Mouse (Mus musculus) forebrain, embryonic 15.5 days (tissue): ENCODE data around the gene Tbc1d16. TPM values are rescaled to one million over a fixed set of nuclear protein-coding genes. Genes with fewer than 3 reads are reported as not detected.

Source experiments
- ATAC-seq: fragments of 200-750 bp; cut with Nextera tagmentation; replicated peaks from 2 replicates; pipeline ENCODE4 v1.8.0; 2017; ENCODE audit warnings: mild to moderate bottlenecking, moderate TSS enrichment, moderate library complexity
- H3K27ac ChIP-seq: fragments of 300-500 bp; sonication (generic); replicated peaks from 2 replicates; pipeline ENCODE4 v1.5.1; 2015; ENCODE audit warnings: mild to moderate bottlenecking, inconsistent platforms
- H3K27me3 ChIP-seq: fragments of 300-500 bp; sonication (generic); 2 replicates; pipeline ENCODE4 v1.6.1; 2015; ENCODE audit warnings: inconsistent platforms
- H3K36me3 ChIP-seq: fragments of 300-500 bp; sonication (generic); 2 replicates; pipeline ENCODE4 v1.6.1; 2015; ENCODE audit warnings: mild to moderate bottlenecking, inconsistent platforms
- H3K4me1 ChIP-seq: fragments of 300-500 bp; sonication (generic); 2 replicates; pipeline ENCODE4 v1.6.1; 2015; ENCODE audit warnings: inconsistent platforms
- H3K4me2 ChIP-seq: fragments of 300-500 bp; sonication (generic); replicated peaks from 2 replicates; pipeline ENCODE4 v1.6.1; 2015; ENCODE audit warnings: mild to moderate bottlenecking, inconsistent platforms
- H3K4me3 ChIP-seq: fragments of 300-500 bp; sonication (generic); 2 replicates; pipeline ENCODE4 v1.5.1; 2015; ENCODE audit warnings: mild to moderate bottlenecking, inconsistent platforms
- H3K9ac ChIP-seq: fragments of 300-500 bp; sonication (generic); replicated peaks from 2 replicates; pipeline ENCODE4 v1.6.1; 2015; ENCODE audit warnings: mild to moderate bottlenecking, inconsistent platforms
- H3K9me3 ChIP-seq: fragments of 300-500 bp; sonication (generic); 2 replicates; pipeline ENCODE4 v1.6.1; 2016; ENCODE audit warnings: inconsistent platforms
- WGBS: fragments of 180-500 bp; shearing (Covaris S2); methylation state at CpG from one replicate; pipeline ENCODE4 v1.1.7; 2015; ENCODE audit warnings: mixed read lengths; 5-methylcytosine and 5-hydroxymethylcytosine counted together
- polyA plus RNA-seq: library from polyadenylated mRNA; unstranded; fragments of >200 nt; fragmentation: Nextera tagmentation; extraction: Ambion mirVana; gene quantifications from 2 replicates; pipeline ENCODE4 v1.2.1, GENCODE M21; 2015

Tbc1d16 gene
- polyA plus RNA-seq, 1 experiment from 2014 or later: 54.6 TPM

DNA sequence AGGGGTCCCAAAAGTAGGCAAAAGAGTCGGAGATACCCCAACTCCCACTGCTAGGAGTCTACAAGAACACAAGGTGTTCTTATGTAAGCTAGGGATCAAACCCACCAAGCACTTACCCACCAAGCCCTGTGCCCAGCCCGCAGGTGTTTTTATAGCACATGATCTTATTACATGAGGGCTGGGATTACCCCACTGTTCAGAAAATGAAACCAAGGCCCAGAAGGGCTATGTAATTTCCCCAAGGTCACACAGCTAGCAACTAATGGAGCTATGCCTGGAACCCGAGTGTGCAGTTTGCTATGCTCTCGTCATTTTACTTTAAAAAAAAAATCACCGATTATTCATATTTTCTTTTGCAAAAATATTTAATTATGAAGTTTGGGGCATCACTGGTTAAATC, 68.2 kb downstream of the Tbc1d16 start:
- H3K4me2 ChIP-seq: no peak overlapping the region
- H3K4me1 ChIP-seq: peaks cover 54% of the 10 kb centered on the region
- no peak overlapping the region for H3K4me3 ChIP-seq
- H3K27ac ChIP-seq: no peak overlapping the region
- H3K36me3 ChIP-seq: no peaks in the 10 kb centered on the region
- H3K9me3 ChIP-seq: no peaks in the 10 kb centered on the region
- 93% methylated on average over 5 of the region's 5 CpGs for WGBS
- no peak overlapping the region for H3K9ac ChIP-seq
- ATAC-seq: no peak
- no peaks in the 10 kb centered on the region for H3K27me3 ChIP-seq

DNA sequence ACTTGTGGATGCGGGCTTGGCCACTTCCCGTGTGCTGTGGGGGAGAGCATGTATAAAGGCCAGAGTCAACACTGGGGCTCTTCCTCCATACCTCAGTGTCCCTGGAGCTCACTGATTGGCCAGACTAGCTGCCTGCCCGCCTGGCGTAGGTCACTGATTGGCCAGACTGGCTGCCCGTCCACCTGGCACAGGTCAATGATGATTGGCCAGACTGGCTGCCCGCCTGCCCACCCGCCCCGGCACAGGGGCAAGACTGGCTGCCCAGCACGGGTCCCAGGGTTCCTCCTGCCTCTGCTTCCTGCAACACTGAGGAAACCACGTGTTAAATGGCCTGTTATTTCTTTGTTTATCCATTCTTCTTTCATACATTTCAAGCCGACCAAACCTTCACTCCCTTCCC, 68.8 kb downstream of the Tbc1d16 start:
- WGBS: 51% methylated on average over 11 of the region's 11 CpGs
- H3K27me3 ChIP-seq: no peaks in the 10 kb centered on the region
- no peak for ATAC-seq
- H3K9me3 ChIP-seq: no peaks in the 10 kb centered on the region
- no peaks in the 10 kb centered on the region for H3K36me3 ChIP-seq
- H3K4me3 ChIP-seq: no peak overlapping the region
- no peak overlapping the region for H3K9ac ChIP-seq
- H3K4me1 ChIP-seq: peaks cover 54% of the 10 kb centered on the region
- H3K4me2 ChIP-seq: no peak overlapping the region
- H3K27ac ChIP-seq: no peak overlapping the region

DNA sequence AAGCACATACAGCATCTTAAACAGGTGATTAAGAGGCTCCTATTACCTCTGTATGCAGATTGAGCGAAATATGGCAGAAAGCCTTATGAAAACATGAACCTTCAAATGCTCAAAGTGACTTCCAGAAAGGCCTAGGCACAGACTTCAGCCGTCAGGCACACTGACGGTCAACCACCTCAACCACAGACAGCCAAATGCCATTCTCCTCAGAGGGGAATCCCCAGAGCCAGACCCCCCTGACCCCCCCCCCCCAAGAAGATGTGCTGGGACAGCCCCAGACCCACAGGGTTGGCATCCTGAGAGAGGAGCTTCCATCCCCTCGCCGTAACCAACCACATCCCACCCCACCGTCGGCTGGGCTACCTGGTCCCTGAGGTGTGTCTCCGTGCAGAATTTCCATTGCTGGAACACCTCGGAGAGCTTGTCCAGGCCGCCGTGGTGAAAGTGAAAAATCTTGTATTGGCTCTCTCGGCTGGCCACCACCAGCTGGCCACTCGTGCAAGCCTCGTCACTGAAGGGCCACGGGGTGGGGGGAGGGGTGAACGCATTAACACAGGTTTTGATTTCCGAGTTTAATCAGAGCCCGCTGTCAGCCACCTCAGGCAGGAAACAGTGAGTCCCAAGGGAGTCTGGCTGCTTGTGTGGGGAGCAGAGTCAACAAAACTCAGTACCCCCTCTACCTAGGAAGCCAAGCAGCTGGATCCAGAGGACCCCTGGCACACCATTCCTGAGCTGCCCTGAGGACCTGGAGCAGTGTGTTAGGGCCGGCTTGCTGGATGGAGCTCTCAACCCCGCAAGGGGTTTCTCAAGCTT, 70.7 kb downstream of the Tbc1d16 start:
- Histone ChIP-seq H3K9me3 (no peaks in the 10 kb centered on the region), H3K27ac (peak overlapping the region; percentile 78), H3K36me3 (peaks cover 7% of the 10 kb centered on the region; the same call in 1 of the 2 replicates), H3K4me3 (no peak overlapping the region), H3K9ac (peak overlapping the region; percentile 27; the same call in 1 of the 2 replicates), H3K4me1 (peaks cover 49% of the 10 kb centered on the region), H3K27me3 (no peaks in the 10 kb centered on the region), H3K4me2 (peak overlapping the region; percentile 29)
- ATAC-seq: no peak
- 19% methylated on average over 20 of the region's 20 CpGs for WGBS

DNA sequence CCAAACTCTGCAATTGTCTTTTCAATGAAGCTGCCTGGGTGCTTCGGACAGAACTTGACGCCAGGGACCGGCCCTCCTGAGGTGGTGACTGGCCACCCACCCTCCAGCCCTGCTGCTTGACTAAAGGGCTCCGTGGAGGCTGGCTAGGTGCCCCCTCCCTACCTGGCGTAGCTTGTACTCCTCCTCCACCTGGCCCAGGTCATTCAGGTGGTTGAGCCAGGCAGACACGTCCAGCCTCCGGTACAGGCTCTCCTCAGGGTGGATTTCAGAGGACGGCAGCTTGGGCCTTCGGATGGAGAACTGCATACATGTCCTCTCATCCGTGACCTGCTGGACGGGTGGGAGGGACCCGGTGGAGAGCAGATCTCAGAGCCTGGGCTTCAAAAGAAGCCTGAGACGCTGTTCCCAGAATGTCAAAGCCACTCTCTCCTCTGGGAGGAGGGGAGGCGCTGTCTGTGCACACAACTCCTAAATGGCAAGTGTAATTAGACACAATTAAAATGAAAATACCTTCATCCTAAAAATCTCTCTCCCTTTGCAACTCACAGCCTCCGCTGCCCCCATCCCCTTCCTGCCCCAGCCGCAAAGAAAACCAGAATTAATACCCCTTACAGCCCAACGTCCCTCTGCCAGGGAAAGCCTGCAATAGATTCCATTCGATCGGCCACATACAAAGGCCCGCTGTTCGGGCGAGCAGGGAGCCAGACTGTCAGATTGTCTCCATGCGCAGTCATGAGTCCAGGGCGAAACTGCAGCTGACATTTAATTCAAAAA, 71.6 kb downstream of the Tbc1d16 start:
- H3K27me3 ChIP-seq: no peaks in the 10 kb centered on the region
- peak; percentile 65 for ATAC-seq
- peaks cover 14% of the 10 kb centered on the region; the same call in 1 of the 2 replicates for H3K36me3 ChIP-seq
- peak overlapping the region; percentile 29 for H3K4me2 ChIP-seq
- no peak overlapping the region for H3K4me3 ChIP-seq
- peak overlapping the region; percentile 78 for H3K27ac ChIP-seq
- peak overlapping the region; percentile 27 for H3K9ac ChIP-seq
- 7% methylated on average over 24 of the region's 24 CpGs for WGBS
- H3K4me1 ChIP-seq: peaks cover 49% of the 10 kb centered on the region
- H3K9me3 ChIP-seq: no peaks in the 10 kb centered on the region

DNA sequence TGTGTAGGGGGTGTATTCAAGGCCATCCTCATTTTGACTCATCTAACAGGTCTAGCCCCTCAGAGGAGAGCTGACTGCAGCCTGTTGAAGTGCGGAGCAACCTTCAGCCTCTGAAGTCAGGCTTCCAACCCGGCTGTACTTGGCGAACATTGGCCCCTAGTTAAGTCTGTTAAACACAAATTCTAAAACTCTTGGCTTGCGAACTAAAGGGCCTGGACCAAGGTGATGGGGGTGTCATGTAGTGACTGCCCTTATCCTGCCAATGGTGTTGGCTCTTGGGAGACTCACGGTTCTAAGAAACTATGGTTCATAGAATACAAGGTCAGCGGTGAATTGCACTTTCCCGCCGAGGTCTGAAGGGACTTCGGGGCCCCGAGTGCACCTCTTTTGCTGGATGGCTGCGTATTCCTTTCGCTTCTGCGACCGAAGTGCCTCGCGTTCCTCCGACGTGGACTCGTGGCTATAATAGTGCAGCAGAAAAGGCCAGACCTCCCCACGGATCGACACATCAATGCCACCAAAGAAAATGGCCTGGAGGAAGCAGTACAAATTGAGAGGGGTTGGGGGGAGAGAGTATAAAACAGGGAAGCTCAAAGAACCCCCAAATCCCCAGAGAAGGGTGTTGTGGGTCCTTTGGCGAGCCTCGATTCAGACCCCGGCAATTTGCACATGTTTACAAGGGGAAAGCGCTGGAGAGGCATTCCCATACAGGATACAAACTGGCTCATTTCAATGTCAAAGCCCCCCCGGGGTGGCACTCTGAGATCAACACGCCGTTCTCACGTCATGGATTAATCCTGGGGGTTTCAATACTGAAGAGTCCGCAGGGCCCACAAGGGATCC, 72.4 kb downstream of the Tbc1d16 start:
- no peaks in the 10 kb centered on the region for H3K9me3 ChIP-seq
- no peak overlapping the region for H3K4me3 ChIP-seq
- H3K27me3 ChIP-seq: no peaks in the 10 kb centered on the region
- 0 out of 2 replicates have a peak overlapping the region, but pooled peaks have one; percentile 27 for H3K9ac ChIP-seq
- WGBS: 17% methylated on average over 30 of the region's 30 CpGs
- peak; percentile 33 for ATAC-seq
- peak overlapping the region; percentile 29 for H3K4me2 ChIP-seq
- H3K36me3 ChIP-seq: peaks cover 19% of the 10 kb centered on the region; the same call in 1 of the 2 replicates
- peak overlapping the region; percentile 78 for H3K27ac ChIP-seq
- peaks cover 49% of the 10 kb centered on the region for H3K4me1 ChIP-seq

DNA sequence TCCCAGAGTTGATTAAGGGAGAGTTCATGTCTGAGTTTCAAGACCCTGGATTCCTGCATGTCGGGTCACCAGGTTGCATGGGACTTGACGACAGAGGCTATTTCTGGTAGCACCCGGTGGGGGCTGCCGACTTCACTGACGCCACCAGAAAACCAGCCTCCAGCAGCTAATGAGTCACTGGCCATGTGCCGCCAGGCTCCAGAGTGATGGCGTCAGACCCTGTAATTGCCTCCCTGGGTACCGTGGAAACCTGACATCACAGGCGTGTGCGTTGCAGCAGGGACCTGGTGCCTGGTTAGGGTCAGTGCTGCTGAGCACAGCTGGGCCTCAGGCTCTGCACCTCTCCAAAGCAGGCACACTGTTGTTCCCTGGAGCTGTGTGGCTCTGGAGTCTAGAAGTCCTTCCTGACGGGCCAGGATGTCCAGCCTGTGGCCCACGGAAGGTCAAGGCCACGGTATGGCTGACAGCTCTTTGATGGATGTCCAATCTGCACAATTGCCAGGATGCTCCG, 75.9 kb downstream of the Tbc1d16 start:
- no peak overlapping the region for H3K4me3 ChIP-seq
- ATAC-seq: no peak
- peaks cover 47% of the 10 kb centered on the region for H3K36me3 ChIP-seq
- 68% methylated on average over 14 of the region's 14 CpGs for WGBS
- no peak overlapping the region for H3K4me2 ChIP-seq
- H3K9ac ChIP-seq: no peak overlapping the region
- no peak overlapping the region for H3K27ac ChIP-seq
- no peaks in the 10 kb centered on the region for H3K27me3 ChIP-seq
- H3K9me3 ChIP-seq: no peaks in the 10 kb centered on the region
- H3K4me1 ChIP-seq: peaks cover 25% of the 10 kb centered on the region

DNA sequence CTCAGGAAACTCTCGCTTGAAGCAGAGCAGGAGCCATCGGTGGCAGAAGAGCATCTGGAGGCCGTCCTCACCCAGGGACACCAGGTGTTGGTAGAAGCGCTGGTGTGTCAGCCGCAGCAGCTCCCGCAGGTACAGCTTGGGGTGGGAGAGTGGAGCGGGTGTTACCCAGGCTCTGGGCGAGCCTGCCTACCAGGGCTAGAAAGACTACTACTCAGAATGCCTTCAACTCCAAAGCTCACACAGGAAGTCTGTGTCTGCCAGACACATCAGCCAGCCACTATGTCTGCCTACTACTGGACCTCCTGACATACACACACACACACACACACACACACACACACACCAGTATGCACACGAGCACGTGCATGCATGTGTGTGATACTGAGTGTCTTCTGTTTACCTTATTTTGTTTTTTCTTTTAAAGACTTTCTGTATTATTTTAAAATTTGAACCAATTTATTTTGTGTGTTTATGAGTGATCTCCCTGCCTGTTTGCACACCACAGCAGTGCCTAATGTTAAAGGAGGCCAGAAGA, 77.2 kb downstream of the Tbc1d16 start:
- peaks cover 50% of the 10 kb centered on the region for H3K36me3 ChIP-seq
- WGBS: 97% methylated on average over 10 of the region's 10 CpGs
- no peak overlapping the region for H3K4me3 ChIP-seq
- no peak for ATAC-seq
- 0 out of 2 replicates have a peak overlapping the region, but pooled peaks have one; percentile 43 for H3K27ac ChIP-seq
- no peak overlapping the region for H3K4me2 ChIP-seq
- H3K9me3 ChIP-seq: no peaks in the 10 kb centered on the region
- no peak overlapping the region for H3K9ac ChIP-seq
- H3K27me3 ChIP-seq: no peaks in the 10 kb centered on the region
- H3K4me1 ChIP-seq: peaks cover 13% of the 10 kb centered on the region

DNA sequence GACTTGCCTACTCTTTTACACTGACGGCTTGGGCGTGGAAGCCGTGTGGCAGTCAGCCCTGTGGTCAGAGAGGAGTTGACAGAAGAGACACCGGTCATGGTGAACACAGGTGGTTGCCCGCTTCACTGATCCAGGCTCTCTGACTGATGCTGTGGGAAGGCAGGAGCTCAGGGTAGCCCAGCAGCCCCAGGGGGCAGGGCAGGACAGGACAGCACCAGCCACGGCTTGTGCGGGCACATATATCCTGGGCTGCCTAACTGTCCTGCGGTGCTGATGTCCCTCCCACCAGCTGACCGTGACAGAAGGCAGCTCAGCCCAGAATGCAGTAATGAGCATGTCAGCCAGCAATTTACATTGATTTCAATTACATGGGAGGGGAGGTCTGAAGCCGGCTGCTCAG, 77.9 kb downstream of the Tbc1d16 start:
- Histone ChIP-seq H3K4me1 (peaks cover 9% of the 10 kb centered on the region), H3K9ac (no peak overlapping the region), H3K27ac (peak overlapping the region; percentile 43; the same call in 1 of the 2 replicates), H3K36me3 (peaks cover 50% of the 10 kb centered on the region), H3K27me3 (no peaks in the 10 kb centered on the region), H3K4me2 (no peak overlapping the region), H3K9me3 (no peaks in the 10 kb centered on the region), H3K4me3 (no peak overlapping the region)
- ATAC-seq: no peak
- WGBS: 78% methylated on average over 10 of the region's 10 CpGs

DNA sequence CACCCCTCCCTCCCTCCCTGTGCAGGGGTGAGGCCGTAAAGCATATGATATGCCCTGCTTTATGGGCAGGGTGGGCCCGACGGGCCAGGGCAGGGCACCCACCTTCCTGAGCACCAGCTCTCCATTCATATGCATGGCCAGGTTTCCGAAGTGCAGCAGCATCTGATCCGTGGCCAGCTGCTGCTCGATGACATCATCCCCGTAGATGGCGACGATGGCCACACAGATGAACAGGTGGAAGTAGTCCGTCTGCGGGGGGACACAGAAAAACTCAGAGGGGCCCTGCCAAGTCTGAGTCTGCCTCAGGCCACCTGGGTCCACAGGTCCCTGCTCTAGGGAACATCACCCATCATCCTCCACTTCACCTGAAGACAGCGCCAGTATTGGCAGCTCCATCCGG, 79.5 kb downstream of the Tbc1d16 start:
- Histone ChIP-seq H3K27me3 (no peaks in the 10 kb centered on the region), H3K4me2 (no peak overlapping the region), H3K9ac (no peak overlapping the region), H3K4me1 (peaks cover 11% of the 10 kb centered on the region), H3K9me3 (no peaks in the 10 kb centered on the region), H3K27ac (no peak overlapping the region), H3K4me3 (no peak overlapping the region), H3K36me3 (peaks cover 47% of the 10 kb centered on the region)
- 88% methylated on average over 13 of the region's 13 CpGs for WGBS
- no peak for ATAC-seq

DNA sequence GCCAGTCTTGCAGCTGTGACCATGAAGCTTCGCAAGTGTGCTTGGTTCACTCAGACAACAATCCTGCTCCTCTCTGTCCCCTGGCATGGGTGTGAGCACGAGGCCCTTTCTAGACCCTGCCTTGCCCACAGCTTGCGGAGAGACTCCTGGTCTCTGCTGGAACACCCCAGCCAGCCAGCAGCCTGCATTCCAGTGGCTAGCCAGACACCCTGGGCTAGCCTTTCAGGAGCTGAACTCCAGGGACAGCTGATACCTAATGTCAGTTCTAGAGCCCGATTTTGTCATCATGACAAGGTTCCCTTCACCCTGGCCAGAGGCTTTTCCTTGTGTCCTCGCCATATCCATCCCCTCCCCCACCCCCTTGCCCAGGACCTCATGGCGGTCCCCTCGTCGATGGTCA, 81.1 kb downstream of the Tbc1d16 start:
- Histone ChIP-seq H3K9ac (no peak overlapping the region), H3K4me1 (peaks cover 11% of the 10 kb centered on the region), H3K9me3 (no peaks in the 10 kb centered on the region), H3K4me3 (no peak overlapping the region), H3K27ac (no peak overlapping the region), H3K36me3 (peaks cover 40% of the 10 kb centered on the region), H3K4me2 (no peak overlapping the region), H3K27me3 (no peaks in the 10 kb centered on the region)
- WGBS: 82% methylated on average over 8 of the region's 8 CpGs
- no peak for ATAC-seq

DNA sequence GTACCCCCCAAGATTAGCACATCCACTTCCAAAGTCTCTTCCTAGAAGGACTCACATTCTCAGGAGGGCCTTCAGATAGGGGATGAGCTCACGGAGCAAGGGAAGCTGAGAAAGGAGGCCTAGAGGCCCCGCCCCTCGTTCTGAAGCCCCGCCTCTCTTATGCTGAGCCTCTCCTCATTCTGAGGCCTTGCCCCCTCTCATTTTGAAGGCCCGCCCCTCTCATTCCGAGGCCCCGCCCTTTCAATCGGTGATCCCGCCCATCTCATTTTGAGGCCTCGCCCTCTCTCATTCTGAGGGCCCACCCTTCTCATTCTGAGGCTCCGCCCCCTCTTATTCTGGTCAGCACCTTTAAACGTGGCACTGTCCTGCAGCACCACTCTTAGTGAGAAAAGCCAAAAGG, 82.2 kb downstream of the Tbc1d16 start:
- Histone ChIP-seq H3K9ac (no peak overlapping the region), H3K4me3 (no peak overlapping the region), H3K27me3 (no peaks in the 10 kb centered on the region), H3K27ac (no peak overlapping the region), H3K36me3 (peaks cover 33% of the 10 kb centered on the region), H3K4me2 (no peak overlapping the region), H3K4me1 (peaks cover 11% of the 10 kb centered on the region), H3K9me3 (no peaks in the 10 kb centered on the region)
- ATAC-seq: no peak
- WGBS: 35% methylated on average over 12 of the region's 12 CpGs
